Mouse (Mus musculus) embryonic facial prominence, embryonic 13.5 days (tissue): ENCODE measurements at regions not wholly inside any gene's neighbourhood (a gene's known extent, or its start where the extent isn't known, plus 50 kb on each side); places are given as distances from the start of the nearest gene placed in this dataset.

Experiments used
- ATAC-seq: fragments of 200-750 bp; cut with Nextera tagmentation; 2 replicates; pipeline ENCODE4 v1.8.0; 2017; ENCODE audit warnings: low read depth; ENCODE audit not compliant: insufficient number of reproducible peaks, insufficient read depth, low FRiP score, low TSS enrichment
- H3K27ac ChIP-seq: fragments of 300-500 bp; sonication (generic); 2 replicates; pipeline ENCODE4 v1.5.1; 2015; ENCODE audit warnings: moderate library complexity, mild to moderate bottlenecking, inconsistent platforms
- H3K27me3 ChIP-seq: fragments of 300-500 bp; sonication (generic); 2 replicates; pipeline ENCODE4 v1.6.1; 2015; ENCODE audit warnings: mild to moderate bottlenecking, inconsistent platforms
- H3K36me3 ChIP-seq: fragments of 300-500 bp; sonication (generic); 2 replicates; pipeline ENCODE4 v1.6.1; 2015; ENCODE audit warnings: mild to moderate bottlenecking, inconsistent platforms
- H3K4me1 ChIP-seq: fragments of 300-500 bp; sonication (generic); 2 replicates; pipeline ENCODE4 v1.6.1; 2015; ENCODE audit warnings: inconsistent platforms
- H3K4me2 ChIP-seq: fragments of 300-500 bp; sonication (generic); 2 replicates; pipeline ENCODE4 v1.6.1; 2015; ENCODE audit warnings: moderate library complexity, mild to moderate bottlenecking, inconsistent platforms
- H3K4me3 ChIP-seq: fragments of 300-500 bp; sonication (generic); 2 replicates; pipeline ENCODE4 v1.5.1; 2015; ENCODE audit warnings: mild to moderate bottlenecking, inconsistent platforms
- H3K9ac ChIP-seq: fragments of 300-500 bp; sonication (generic); 2 replicates; pipeline ENCODE4 v1.6.1; 2015; ENCODE audit warnings: mild to moderate bottlenecking, inconsistent platforms
- H3K9me3 ChIP-seq: fragments of 300-500 bp; sonication (generic); 2 replicates; pipeline ENCODE4 v1.6.1; 2016; ENCODE audit warnings: inconsistent platforms
- WGBS: fragments of 180-500 bp; shearing (Covaris S2); methylation state at CpG from one replicate; pipeline ENCODE4 v1.1.7; 2015; ENCODE audit warnings: mixed read lengths; 5-methylcytosine and 5-hydroxymethylcytosine counted together

- Histone ChIP-seq H3K4me3 (no peak overlapping the region), H3K4me1 (peaks cover 8% of the 10 kb centered on the region; the same call in 1 of the 2 replicates), H3K9ac (no peak overlapping the region), H3K27me3 (no peaks in the 10 kb centered on the region), H3K9me3 (no peaks in the 10 kb centered on the region), H3K27ac (no peak overlapping the region), H3K36me3 (no peaks in the 10 kb centered on the region), H3K4me2 (no peak overlapping the region)
- no peak for ATAC-seq
- WGBS, result 61% methylated on average over 9 of the region's 9 CpGs
These were observed 108.7 kb downstream of the Gm10260 start for GRCm38 (mm10) chr13:97651761-97652160.

- 89% methylated on average over 5 of the region's 5 CpGs for WGBS
- Histone ChIP-seq H3K27me3 (no peaks in the 10 kb centered on the region), H3K9me3 (no peaks in the 10 kb centered on the region), H3K4me3 (no peak overlapping the region), H3K36me3 (no peaks in the 10 kb centered on the region), H3K4me1 (peaks cover 12% of the 10 kb centered on the region), H3K27ac (no peak overlapping the region), H3K9ac (no peak overlapping the region), H3K4me2 (no peak overlapping the region)
- ATAC-seq, result no peak
These were observed 109.3 kb downstream of the Gm10260 start for GRCm38 (mm10) chr13:97651176-97651575.

- Histone ChIP-seq H3K36me3 (no peaks in the 10 kb centered on the region), H3K27ac (no peak overlapping the region), H3K9ac (no peak overlapping the region), H3K4me2 (no peak overlapping the region), H3K9me3 (no peaks in the 10 kb centered on the region), H3K4me3 (no peak overlapping the region), H3K27me3 (no peaks in the 10 kb centered on the region), H3K4me1 (peaks cover 22% of the 10 kb centered on the region)
- WGBS, result 91% methylated on average over 2 of the region's 2 CpGs
- ATAC-seq, result no peak
These were observed 110.2 kb downstream of the Gm10260 start for GRCm38 (mm10) chr13:97650191-97650590.

- Histone ChIP-seq H3K9ac (no peak overlapping the region), H3K9me3 (peaks cover 3% of the 10 kb centered on the region; the same call in 1 of the 2 replicates), H3K36me3 (no peaks in the 10 kb centered on the region), H3K27me3 (no peaks in the 10 kb centered on the region), H3K27ac (no peak overlapping the region), H3K4me2 (no peak overlapping the region), H3K4me3 (no peak overlapping the region), H3K4me1 (peaks cover 26% of the 10 kb centered on the region)
- WGBS, result 39% methylated on average over 4 of the region's 4 CpGs
- no peak for ATAC-seq
These were observed 112.9 kb downstream of the Gm10260 start for GRCm38 (mm10) chr13:97647486-97647885.

- Histone ChIP-seq H3K27ac (no peak overlapping the region), H3K36me3 (no peaks in the 10 kb centered on the region), H3K4me2 (no peak overlapping the region), H3K4me3 (no peak overlapping the region), H3K9ac (no peak overlapping the region), H3K9me3 (peaks cover 3% of the 10 kb centered on the region; the same call in 1 of the 2 replicates), H3K4me1 (peaks cover 21% of the 10 kb centered on the region; the same call in 1 of the 2 replicates), H3K27me3 (no peaks in the 10 kb centered on the region)
- ATAC-seq, result no peak
- WGBS, result 75% methylated on average over 7 of the region's 7 CpGs
These were observed 114.4 kb downstream of the Gm10260 start for GRCm38 (mm10) chr13:97646021-97646385.

- no peak for ATAC-seq
- H3K27me3 ChIP-seq, result no peaks in the 10 kb centered on the region
These were observed 115.1 kb downstream of the Gm10260 start for GRCm38 (mm10) chr13:97645107-97646020.

GRCm38 (mm10) chr13:97640236-97640635 is 120.2 kb downstream of the Gm10260 start:
- H3K27me3 ChIP-seq, result no peaks in the 10 kb centered on the region
- H3K4me2 ChIP-seq, result no peak overlapping the region
- no peak overlapping the region for H3K27ac ChIP-seq
- peaks cover 3% of the 10 kb centered on the region; the same call in 1 of the 2 replicates for H3K9me3 ChIP-seq
- H3K36me3 ChIP-seq, result no peaks in the 10 kb centered on the region
- 90% methylated on average over 3 of the region's 3 CpGs for WGBS
- H3K4me1 ChIP-seq, result peaks cover 15% of the 10 kb centered on the region
- no peak overlapping the region for H3K9ac ChIP-seq
- no peak for ATAC-seq
- no peak overlapping the region for H3K4me3 ChIP-seq

More at GRCm38 (mm10) chr13:97645107-97646020, 115.1 kb downstream of the Gm10260 start:
- H3K9me3 ChIP-seq, result peaks cover 3% of the 10 kb centered on the region; the same call in 1 of the 2 replicates
- H3K9ac ChIP-seq, result no peak overlapping the region
- H3K4me1 ChIP-seq, result peaks cover 21% of the 10 kb centered on the region; the same call in 1 of the 2 replicates
- no peaks in the 10 kb centered on the region for H3K36me3 ChIP-seq
- H3K4me3 ChIP-seq, result no peak overlapping the region
- H3K27ac ChIP-seq, result no peak overlapping the region
- H3K4me2 ChIP-seq, result no peak overlapping the region
- WGBS, result 55% methylated on average over 15 of the region's 15 CpGs

- 80% methylated on average over 3 of the region's 3 CpGs for WGBS
- ATAC-seq, result no peak
These were observed 120.8 kb downstream of the Gm10260 start for GRCm38 (mm10) chr13:97639656-97640055.

GRCm38 (mm10) chr13:97638457-97639088 is 121.9 kb downstream of the Gm10260 start:
- WGBS, result 49% methylated on average over 5 of the region's 5 CpGs
- Histone ChIP-seq H3K9me3 (no peaks in the 10 kb centered on the region), H3K4me3 (no peak overlapping the region), H3K4me2 (no peak overlapping the region), H3K4me1 (peaks cover 21% of the 10 kb centered on the region), H3K27me3 (no peaks in the 10 kb centered on the region), H3K27ac (no peak overlapping the region), H3K36me3 (no peaks in the 10 kb centered on the region), H3K9ac (no peak overlapping the region)
- ATAC-seq, result no peak

More at GRCm38 (mm10) chr13:97639656-97640055, 120.8 kb downstream of the Gm10260 start:
- peaks cover 3% of the 10 kb centered on the region; the same call in 1 of the 2 replicates for H3K9me3 ChIP-seq
- H3K36me3 ChIP-seq, result no peaks in the 10 kb centered on the region
- no peak overlapping the region for H3K27ac ChIP-seq
- H3K4me1 ChIP-seq, result peaks cover 11% of the 10 kb centered on the region
- no peak overlapping the region for H3K9ac ChIP-seq
- H3K4me2 ChIP-seq, result no peak overlapping the region
- H3K4me3 ChIP-seq, result no peak overlapping the region
- H3K27me3 ChIP-seq, result no peaks in the 10 kb centered on the region

GRCm38 (mm10) chr13:97637506-97637905 is 122.9 kb downstream of the Gm10260 start:
- Histone ChIP-seq H3K27me3 (no peaks in the 10 kb centered on the region), H3K27ac (no peak overlapping the region), H3K4me3 (no peak overlapping the region), H3K4me2 (no peak overlapping the region), H3K9ac (no peak overlapping the region), H3K4me1 (peaks cover 29% of the 10 kb centered on the region), H3K9me3 (no peaks in the 10 kb centered on the region), H3K36me3 (no peaks in the 10 kb centered on the region)
- no peak for ATAC-seq
- WGBS, result 94% methylated on average over 6 of the region's 6 CpGs

GRCm38 (mm10) chr13:97634041-97634788 is 126.2 kb downstream of the Gm10260 start:
- WGBS, result 65% methylated on average over 8 of the region's 8 CpGs
- H3K4me3 ChIP-seq, result no peak overlapping the region
- H3K9me3 ChIP-seq, result no peaks in the 10 kb centered on the region
- H3K27me3 ChIP-seq, result no peaks in the 10 kb centered on the region
- ATAC-seq, result no peak
- no peaks in the 10 kb centered on the region for H3K36me3 ChIP-seq
- no peak overlapping the region for H3K4me2 ChIP-seq
- peak overlapping the region; percentile 13; the same call in 1 of the 2 replicates for H3K27ac ChIP-seq
- peaks cover 43% of the 10 kb centered on the region for H3K4me1 ChIP-seq
- no peak overlapping the region for H3K9ac ChIP-seq
